Mouse (Mus musculus) gastrocnemius, postnatal 25 days (tissue): ENCODE data around the gene Ip6k1. TPM values are rescaled to one million over a fixed set of nuclear protein-coding genes. Genes with fewer than 3 reads are reported as not detected.

Experiments
- microRNA-seq, 2 experiments: library from miRNA; unstranded; fragments of <30 nt; microRNA quantifications; one replicate each; pipeline ENCODE4 v1.2.0; 2021; ENCODE audit warnings: borderline replicate concordance in 2 of 2
- total RNA-seq, 2 experiments: library from RNA; stranded (reverse); gene quantifications; 1 replicate in 1 of 2; 2 replicates in 1 of 2; pipeline ENCODE4 v1.2.3; 2021

Gene Ip6k1
- total RNA-seq, 2 experiments from 2014 or later = 21.0 to 23.3 TPM

Small RNA genes lying within 50 kb of the gene (microRNA-seq; reads per million reads assigned to microRNA genes)
- gene Mir7088 = 0 reads per million in 2 experiments

Other genes with a start within 250 kb of the Ip6k1 start
- gene Rbm5, start 231.5 kb upstream of the Ip6k1 start, total RNA-seq = 10 to 100 TPM; 35.3 to 36.6 TPM
- 10 to 100 TPM; 18.3 to 20.7 TPM for gene Rbm6, start 129.3 kb upstream of the Ip6k1 start, total RNA-seq
- 1 to 10 TPM; 8.3 to 9.6 TPM for gene Mon1a, start 114.3 kb upstream of the Ip6k1 start, total RNA-seq
- gene Mst1r, start 95.6 kb upstream of the Ip6k1 start, total RNA-seq = 1 to 10 TPM; 1.3 to 2.1 TPM
- gene Actl11, start 74.0 kb upstream of the Ip6k1 start, total RNA-seq = not detected
- gene Camkv, start 66.8 kb upstream of the Ip6k1 start, total RNA-seq = under 1 TPM; 0.18 to 0.38 TPM
- gene Traip, start 52.4 kb upstream of the Ip6k1 start, total RNA-seq = under 1 TPM; 0.46 to 0.88 TPM
- gene Uba7, start 27.0 kb upstream of the Ip6k1 start, total RNA-seq = 1 to 10 TPM; 2.4 to 2.8 TPM
- gene Gm20661, start 19.4 kb upstream of the Ip6k1 start, total RNA-seq = not detected
- gene Inka1, start 16.6 kb upstream of the Ip6k1 start, total RNA-seq = 1 to 10 TPM; 2.8 to 3.1 TPM
- gene Cdhr4, start 10.0 kb upstream of the Ip6k1 start, total RNA-seq = under 1 TPM; 0.43 to 0.48 TPM
- not detected for gene Gm20662, start 6.2 kb upstream of the Ip6k1 start, total RNA-seq
- 1 to 10 TPM; 6.0 to 6.2 TPM for gene Gmppb, start 46.7 kb downstream of the Ip6k1 start, total RNA-seq
- gene Amigo3, start 50.7 kb downstream of the Ip6k1 start, total RNA-seq = 1 to 10 TPM; 1.9 to 2.4 TPM
- not detected for gene Mst1, start 77.9 kb downstream of the Ip6k1 start, total RNA-seq
- 100 to 1,000 TPM; 163 to 169 TPM for gene Rnf123, start 80.8 kb downstream of the Ip6k1 start, total RNA-seq
- gene Apeh, start 92.1 kb downstream of the Ip6k1 start, total RNA-seq = 10 to 100 TPM; 32.9 to 34.4 TPM
- under 1 TPM; 0.05 to 0.08 TPM for gene Bsn, start 187.9 kb downstream of the Ip6k1 start, total RNA-seq